Mouse (Mus musculus): ENCODE results near the gene Fancg. TPM values are rescaled to one million over a fixed set of nuclear protein-coding genes. Genes with fewer than 3 reads are reported as not detected.

Gene Fancg
- polyA plus RNA-seq, 1 experiment = 2.6 TPM

DNA sequence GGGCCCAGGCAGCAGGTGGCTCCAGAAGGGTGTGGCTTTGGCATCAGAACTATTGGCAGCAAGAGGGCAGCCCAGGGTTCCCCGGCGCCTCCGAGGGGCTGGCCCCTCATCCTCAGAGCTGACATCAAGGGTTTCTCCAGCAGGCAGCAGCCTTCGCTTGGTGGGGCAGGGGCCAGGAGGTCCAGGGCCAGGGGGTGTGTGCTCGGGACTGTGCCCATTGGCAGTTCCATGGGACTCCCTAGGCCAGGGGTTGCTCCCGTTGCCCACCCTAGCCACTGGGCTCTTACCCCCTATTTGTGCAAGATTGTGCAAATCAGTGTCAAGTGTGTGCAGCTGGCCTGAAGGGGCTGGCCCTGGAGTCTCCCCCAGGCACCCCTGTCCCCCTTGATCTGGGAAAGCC lies 25.5 kb upstream of the Fancg start:
- Histone ChIP-seq H3K36me3 (ENCODE audit: control insufficient read depth, insufficient read depth) (peaks cover 16% of the 10 kb centered on the region), H3K27me3 (ENCODE audit: control insufficient read depth, insufficient read depth, insufficient read length) (no peaks in the 10 kb centered on the region), H3K79me2 (ENCODE audit: control insufficient read depth, insufficient read depth) (peaks cover 9% of the 10 kb centered on the region), H3K4me2 (ENCODE audit: low read depth) (no peak overlapping the region), H3K4me3 (no peak overlapping the region), H3ac (ENCODE audit: control insufficient read depth, insufficient read length) (no peak overlapping the region)
- TF ChIP-seq USF1 (IDR thresholded peaks at IDR 0.05; ENCODE audit: low read depth) (no peak), POLR2A (IDR thresholded peaks at IDR 0.05; ENCODE audit: insufficient read length, low read depth) (no peak), E2F4 (IDR thresholded peaks at IDR 0.05; ENCODE audit: insufficient read depth) (no peak), MYOD1 (IDR thresholded peaks at IDR 0.05; ENCODE audit: control insufficient read depth in 1 of 3, insufficient read length in 2 of 3, low read depth in 2 of 3) (no peak), TCF3 (IDR thresholded peaks at IDR 0.05; ENCODE audit: insufficient read length, low read depth) (no peak), SRF (IDR thresholded peaks at IDR 0.05; ENCODE audit: control insufficient read depth, insufficient read length, low read depth) (no peak), CEBPB (IDR thresholded peaks at IDR 0.05; ENCODE audit: insufficient read depth, poor library complexity, severe bottlenecking) (no peak), MYOG (IDR thresholded peaks at IDR 0.05; ENCODE audit: control insufficient read depth in 1 of 3, insufficient read depth in 1 of 3, insufficient read length in 2 of 3, low read depth in 2 of 3) (no peak), TCF12 (IDR thresholded peaks at IDR 0.05; ENCODE audit: insufficient read depth, poor library complexity, severe bottlenecking) (no peak)

DNA sequence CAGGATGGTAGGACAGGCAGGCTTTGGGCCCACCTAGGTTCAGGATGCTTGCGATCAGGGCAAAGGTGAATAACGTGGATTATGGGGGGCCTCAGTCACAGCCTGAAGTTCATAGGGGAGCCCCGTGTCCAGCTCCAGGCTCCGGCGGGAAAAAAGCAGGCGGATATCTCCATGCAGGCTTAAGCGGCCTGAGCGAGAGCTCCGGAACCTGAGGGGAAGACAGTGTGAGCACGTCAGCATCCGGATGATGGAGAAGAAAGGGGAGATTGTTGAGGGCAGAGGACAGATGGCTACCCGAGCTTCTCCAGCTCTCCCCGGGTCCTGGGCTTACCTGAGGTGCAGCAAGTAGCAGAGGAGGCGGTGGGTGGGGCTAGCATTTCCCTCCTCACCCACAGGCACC lies 23.2 kb upstream of the Fancg start:
- peaks cover 16% of the 10 kb centered on the region for H3K36me3 ChIP-seq (ENCODE audit: control insufficient read depth, insufficient read depth)
- H3K4me3 ChIP-seq = no peak overlapping the region
- no peaks in the 10 kb centered on the region for H3K27me3 ChIP-seq (ENCODE audit: control insufficient read depth, insufficient read depth, insufficient read length)

GRCm38 (mm10) chr4:43032501-43032900 lies 22.2 kb upstream of the Fancg start:
- peaks cover 16% of the 10 kb centered on the region for H3K79me2 ChIP-seq (ENCODE audit: control insufficient read depth, insufficient read depth)
- H3K36me3 ChIP-seq (ENCODE audit: control insufficient read depth, insufficient read depth) = peaks cover 16% of the 10 kb centered on the region
- TF ChIP-seq MYOG (IDR thresholded peaks at IDR 0.05; ENCODE audit: control insufficient read depth in 1 of 3, insufficient read depth in 1 of 3, insufficient read length in 2 of 3, low read depth in 2 of 3) = no peak
- H3ac ChIP-seq (ENCODE audit: control insufficient read depth, insufficient read length) = no peak overlapping the region
- H3K27me3 ChIP-seq (ENCODE audit: control insufficient read depth, insufficient read depth, insufficient read length) = no peaks in the 10 kb centered on the region
- H3K4me3 ChIP-seq = no peak overlapping the region
- no peak overlapping the region for H3K4me2 ChIP-seq (ENCODE audit: low read depth)

More for the DNA sequence above, 23.2 kb upstream of the Fancg start:
- Histone ChIP-seq H3K4me2 (ENCODE audit: low read depth) (no peak overlapping the region), H3ac (ENCODE audit: control insufficient read depth, insufficient read length) (no peak overlapping the region), H3K79me2 (ENCODE audit: control insufficient read depth, insufficient read depth) (peaks cover 16% of the 10 kb centered on the region)
- TF ChIP-seq POLR2AphosphoS2 (IDR thresholded peaks at IDR 0.05; ENCODE audit: insufficient read length, low read depth) (no peak), TCF3 (IDR thresholded peaks at IDR 0.05; ENCODE audit: insufficient read length, low read depth) (no peak), REST (IDR thresholded peaks at IDR 0.05; ENCODE audit: insufficient read depth, insufficient read length) (no peak), USF1 (IDR thresholded peaks at IDR 0.05; ENCODE audit: low read depth) (no peak), MYOG (IDR thresholded peaks at IDR 0.05; ENCODE audit: control insufficient read depth in 1 of 3, insufficient read depth in 1 of 3, insufficient read length in 2 of 3, low read depth in 2 of 3) (no peak), TCF12 (IDR thresholded peaks at IDR 0.05; ENCODE audit: insufficient read depth, poor library complexity, severe bottlenecking) (no peak), E2F4 (IDR thresholded peaks at IDR 0.05; ENCODE audit: insufficient read depth) (no peak), SRF (IDR thresholded peaks at IDR 0.05; ENCODE audit: control insufficient read depth, insufficient read length, low read depth) (no peak), MYOD1 (IDR thresholded peaks at IDR 0.05; ENCODE audit: control insufficient read depth in 1 of 3, insufficient read length in 2 of 3, low read depth in 2 of 3) (no peak), MAX (IDR thresholded peaks at IDR 0.05; ENCODE audit: low read depth) (no peak), POLR2A (IDR thresholded peaks at IDR 0.05; ENCODE audit: insufficient read length, low read depth) (no peak), CEBPB (IDR thresholded peaks at IDR 0.05; ENCODE audit: insufficient read depth, poor library complexity, severe bottlenecking) (no peak)

- Histone ChIP-seq H3K36me3 (ENCODE audit: control insufficient read depth, insufficient read depth) (peaks cover 16% of the 10 kb centered on the region), H3K4me3 (peak within 1 kb of the TSS; percentile 67), H3ac (ENCODE audit: control insufficient read depth, insufficient read length) (peak within 1 kb of the TSS; percentile 70), H3K79me2 (ENCODE audit: control insufficient read depth, insufficient read depth) (peaks cover 9% of the 10 kb centered on the region), H3K4me2 (ENCODE audit: low read depth) (peak within 1 kb of the TSS; percentile 90), H3K27me3 (ENCODE audit: control insufficient read depth, insufficient read depth, insufficient read length) (no peaks in the 10 kb centered on the region)
- TF ChIP-seq MAX (IDR thresholded peaks at IDR 0.05; ENCODE audit: low read depth) (no peak), POLR2A (IDR thresholded peaks at IDR 0.05; ENCODE audit: insufficient read length, low read depth) (peak; percentile 73), MYOG (IDR thresholded peaks at IDR 0.05; ENCODE audit: control insufficient read depth in 1 of 3, insufficient read depth in 1 of 3, insufficient read length in 2 of 3, low read depth in 2 of 3) (peak in 2 of 3 experiments; percentile 32 to 49), TCF12 (IDR thresholded peaks at IDR 0.05; ENCODE audit: insufficient read depth, poor library complexity, severe bottlenecking) (no peak), E2F4 (IDR thresholded peaks at IDR 0.05; ENCODE audit: insufficient read depth) (peak; percentile 4), SRF (IDR thresholded peaks at IDR 0.05; ENCODE audit: control insufficient read depth, insufficient read length, low read depth) (no peak), MYOD1 (IDR thresholded peaks at IDR 0.05; ENCODE audit: control insufficient read depth in 1 of 3, insufficient read length in 2 of 3, low read depth in 2 of 3) (peak in 1 of 3 experiments; percentile 47), USF1 (IDR thresholded peaks at IDR 0.05; ENCODE audit: low read depth) (no peak), REST (IDR thresholded peaks at IDR 0.05; ENCODE audit: insufficient read depth, insufficient read length) (no peak), POLR2AphosphoS2 (IDR thresholded peaks at IDR 0.05; ENCODE audit: insufficient read length, low read depth) (peak; percentile 78), TCF3 (IDR thresholded peaks at IDR 0.05; ENCODE audit: insufficient read length, low read depth) (no peak), CEBPB (IDR thresholded peaks at IDR 0.05; ENCODE audit: insufficient read depth, poor library complexity, severe bottlenecking) (no peak)
These were observed 21.1 kb upstream of the Fancg start, which contains the start of gene Stoml2 for GRCm38 (mm10) chr4:43031237-43031995. Gene Stoml2 (minus strand): TSS chr4:43031710.

Measured in myocyte (in vitro differentiated cells).